In the genomic region with DNA sequence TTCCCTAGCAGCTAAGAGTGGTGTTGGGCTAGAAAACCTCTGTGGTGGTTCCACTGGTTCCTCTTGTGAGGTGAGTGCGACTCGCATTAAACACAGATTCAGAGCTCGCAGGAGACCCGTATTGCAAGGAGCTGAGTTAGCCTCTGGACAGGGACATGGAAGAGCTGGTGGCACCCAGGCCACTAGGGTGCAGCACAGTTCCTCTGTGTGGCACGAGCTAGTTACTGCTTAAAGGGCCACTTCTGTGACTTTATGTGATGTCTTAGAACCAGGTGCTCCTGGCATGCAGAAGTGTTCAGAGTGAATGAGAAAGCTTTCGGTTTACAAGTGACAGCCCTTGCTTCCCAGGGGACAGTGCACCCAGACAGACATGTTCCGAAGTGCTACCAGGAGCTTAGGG, we compare ENCODE assay signal across 9 mouse cellular contexts. TPM values are rescaled to one million over a fixed set of nuclear protein-coding genes. Genes with fewer than 3 reads are reported as not detected.
A peak's percentile ranks its signal among the peaks of the same experiment; 100 is the strongest.
DNase-seq lines count a peak whose midpoint lies in the region; ATAC-seq and TF ChIP-seq lines count a peak whose summit lies in the region.
"Had no signal": no experiment of that assay in that cellular context is flagged by ENCODE, and none has a peak within 500 bp of the region (broad histone marks: within the 10 kb centered on the region; RNA-seq: fewer than 3 reads in every experiment).

No protein-coding gene starts in this region.

- H3K9ac ChIP-seq in kidney, embryonic 16.5 days (replicated peaks; ENCODE audit: low read length) = no peak overlapping the region
- no peak overlapping the region for H3K9ac ChIP-seq in ES-Bruce4 (ENCODE audit: low read depth, poor library complexity, severe bottlenecking)
- H3K9ac ChIP-seq: embryonic facial prominence, embryonic 15.5 days had no signal

- DNase-seq in kidney, adult 18-20 months = peak; percentile 22
- DNase-seq in brain, adult 2 months (ENCODE audit: low read depth, low spot score) = peak; percentile 70
- peak; percentile 37 to 56 for DNase-seq in layer of hippocampus, postnatal 10 days (ENCODE audit: low spot score in 2 of 2)
- peak; percentile 89 for DNase-seq in thymus, postnatal 4 days
- DNase-seq in hindbrain, embryonic 10.5 days (ENCODE audit: low spot score) = no peak

- no peaks in the 10 kb centered on the region for H3K9me3 ChIP-seq in kidney, embryonic 16.5 days (ENCODE audit: low read length)
- no peaks in the 10 kb centered on the region for H3K9me3 ChIP-seq in ES-Bruce4 (replicated peaks; ENCODE audit: control insufficient read depth, insufficient read depth, low read length, poor library complexity, severe bottlenecking)
- H3K9me3 ChIP-seq in hindbrain, embryonic 10.5 days = no peaks in the 10 kb centered on the region
- H3K9me3 ChIP-seq: embryonic facial prominence, embryonic 15.5 days had no signal

- H3K27ac ChIP-seq in kidney, embryonic 16.5 days (ENCODE audit: low read length) = no peak overlapping the region
- no peak overlapping the region for H3K27ac ChIP-seq in ES-Bruce4 (ENCODE audit: insufficient read depth, low read length)
- H3K27ac ChIP-seq in hindbrain, embryonic 10.5 days = no peak overlapping the region

- no peak for TF ChIP-seq EP300 in ES-Bruce4 (IDR thresholded peaks at IDR 0.05; ENCODE audit: insufficient read depth, low read depth, low read length)

- 70% methylated on average over 7 of the region's 7 CpGs for WGBS in kidney, embryonic 16.5 days
- WGBS in hindbrain, embryonic 10.5 days = 84% methylated on average over 7 of the region's 7 CpGs

- H3K27me3 ChIP-seq in kidney, embryonic 16.5 days (ENCODE audit: insufficient read depth, low read length) = no peaks in the 10 kb centered on the region
- H3K27me3 ChIP-seq in ES-Bruce4 (ENCODE audit: control insufficient read depth, insufficient read depth, low read length, poor library complexity, severe bottlenecking) = no peaks in the 10 kb centered on the region
- H3K27me3 ChIP-seq in hindbrain, embryonic 10.5 days (ENCODE audit: insufficient read depth, poor library complexity, severe bottlenecking) = no peaks in the 10 kb centered on the region
- H3K27me3 ChIP-seq: embryonic facial prominence, embryonic 15.5 days had no signal

- no peak overlapping the region for H3K4me2 ChIP-seq in kidney, embryonic 16.5 days (replicated peaks; ENCODE audit: low read depth, low read length)
- H3K4me2 ChIP-seq: embryonic facial prominence, embryonic 15.5 days had no signal

- no peak for TF ChIP-seq POLR2A in ES-Bruce4 (IDR thresholded peaks at IDR 0.05; ENCODE audit: insufficient read depth, low read length)

- TF ChIP-seq CTCF in ES-Bruce4 (IDR thresholded peaks at IDR 0.05; ENCODE audit: low read depth, low read length) = peak; percentile 70

- no peak overlapping the region for H3K4me3 ChIP-seq in kidney, embryonic 16.5 days (ENCODE audit: low read length)
- no peak overlapping the region for H3K4me3 ChIP-seq in ES-Bruce4 (ENCODE audit: low read depth, low read length)
- no peak overlapping the region for H3K4me3 ChIP-seq in hindbrain, embryonic 10.5 days
- H3K4me3 ChIP-seq: embryonic facial prominence, embryonic 15.5 days had no signal

- peaks cover 88% of the 10 kb centered on the region for H3K36me3 ChIP-seq in kidney, embryonic 16.5 days (ENCODE audit: insufficient read depth, low read length)
- peaks cover 71% of the 10 kb centered on the region for H3K36me3 ChIP-seq in ES-Bruce4 (ENCODE audit: control insufficient read depth, insufficient read depth, low read length, poor library complexity, severe bottlenecking)
- H3K36me3 ChIP-seq in hindbrain, embryonic 10.5 days = peaks cover 100% of the 10 kb centered on the region

- no peaks in the 10 kb centered on the region for H3K4me1 ChIP-seq in kidney, embryonic 16.5 days (ENCODE audit: insufficient read depth, low read length)
- peaks cover 4% of the 10 kb centered on the region for H3K4me1 ChIP-seq in ES-Bruce4 (ENCODE audit: control insufficient read depth, insufficient read depth, low read length)
- H3K4me1 ChIP-seq in hindbrain, embryonic 10.5 days (replicated peaks) = no peaks in the 10 kb centered on the region
- H3K4me1 ChIP-seq: embryonic facial prominence, embryonic 15.5 days had no signal

- no peak for ATAC-seq in kidney, embryonic 16.5 days (ENCODE audit: low FRiP score, low TSS enrichment)
- peak; percentile 86 for ATAC-seq in neutrophil, adult 5-6 weeks (ENCODE audit: extremely low read depth, insufficient number of reproducible peaks, low FRiP score, poor library complexity, severe bottlenecking)

RNA-seq across cellular contexts. Expression of a gene that starts 7.9 kb away (rescaled TPM):
- polyA plus RNA-seq in kidney, embryonic 16.5 days (2015; fragmentation: Nextera tagmentation; extraction: Ambion mirVana) = 36.6 and 38.3 TPM in 2 replicates
- 49.6 and 52.1 TPM in 2 replicates for polyA plus RNA-seq in ES-Bruce4 (2011; ENCODE audit: insufficient read depth, insufficient read length, low read depth, missing spikeins)
- total RNA-seq in layer of hippocampus, postnatal 10 days (2021) = 10 to 100 TPM; 23.7 to 24.2 TPM
- total RNA-seq in neutrophil, adult 5-6 weeks (2017) = 16.8 and 18.4 TPM in 2 replicates
- polyA plus RNA-seq in hindbrain, embryonic 10.5 days (2016; fragmentation: Nextera tagmentation; extraction: Ambion mirVana) = 49.7 and 54.8 TPM in 2 replicates

RNA-seq across cellular contexts. Expression of a gene that starts 8.0 kb away (rescaled TPM):
- polyA plus RNA-seq in kidney, embryonic 16.5 days (2015; fragmentation: Nextera tagmentation; extraction: Ambion mirVana) = 112 and 117 TPM in 2 replicates
- 153 and 167 TPM in 2 replicates for polyA plus RNA-seq in ES-Bruce4 (2011; ENCODE audit: insufficient read depth, insufficient read length, low read depth, missing spikeins)
- total RNA-seq in layer of hippocampus, postnatal 10 days (2021) = 1 to 10 TPM; 4.5 to 5.3 TPM
- total RNA-seq in neutrophil, adult 5-6 weeks (2017) = 2.7 and 5.4 TPM in 2 replicates
- polyA plus RNA-seq in hindbrain, embryonic 10.5 days (2016; fragmentation: Nextera tagmentation; extraction: Ambion mirVana) = 168 and 202 TPM in 2 replicates

RNA-seq across cellular contexts. Expression of a gene that starts 15.3 kb away (rescaled TPM):
- polyA plus RNA-seq in kidney, embryonic 16.5 days (2015; fragmentation: Nextera tagmentation; extraction: Ambion mirVana) = 0.32 and 0.36 TPM in 2 replicates
- 0.37 and 0.52 TPM in 2 replicates for polyA plus RNA-seq in ES-Bruce4 (2011; ENCODE audit: insufficient read depth, insufficient read length, low read depth, missing spikeins)
- under 1 TPM; 0.41 to 0.47 TPM for total RNA-seq in layer of hippocampus, postnatal 10 days (2021)
- total RNA-seq in neutrophil, adult 5-6 weeks (2017) = 30.7 and 34.6 TPM in 2 replicates
- polyA plus RNA-seq in hindbrain, embryonic 10.5 days (2016; fragmentation: Nextera tagmentation; extraction: Ambion mirVana) = 0.12 and 0.26 TPM in 2 replicates

RNA-seq across cellular contexts. Expression of a gene that starts 33.0 kb away (rescaled TPM):
- 12.0 and 12.8 TPM in 2 replicates for polyA plus RNA-seq in kidney, embryonic 16.5 days (2015; fragmentation: Nextera tagmentation; extraction: Ambion mirVana)
- polyA plus RNA-seq in ES-Bruce4 (2011; ENCODE audit: insufficient read depth, insufficient read length, low read depth, missing spikeins) = 5.7 and 6.9 TPM in 2 replicates
- 10 to 100 TPM; 26.2 to 27.4 TPM for total RNA-seq in layer of hippocampus, postnatal 10 days (2021)
- total RNA-seq in neutrophil, adult 5-6 weeks (2017) = 4.9 and 6.1 TPM in 2 replicates
- 32.6 and 34.0 TPM in 2 replicates for polyA plus RNA-seq in hindbrain, embryonic 10.5 days (2016; fragmentation: Nextera tagmentation; extraction: Ambion mirVana)
